In genomic region chr5:135829381-135829780, GRCm38 (mm10) we compare ENCODE assay signal across 19 mouse cellular contexts. TPM values are rescaled to one million over a fixed set of nuclear protein-coding genes. Genes with fewer than 3 reads are reported as not detected.
"Had no signal": no experiment of that assay in that cellular context is flagged by ENCODE, and none has a peak within 500 bp of the region (broad histone marks: within the 10 kb centered on the region; RNA-seq: fewer than 3 reads in every experiment).

No protein-coding gene starts in this region.

- H3K4me2 ChIP-seq: lung, embryonic 14.5 days; midbrain, embryonic 12.5 days; neural tube, embryonic 13.5 days; neural tube, embryonic 15.5 days; stomach, embryonic 15.5 days had no signal

- H3K4me3 ChIP-seq: midbrain, embryonic 10.5 days; midbrain, embryonic 12.5 days; myocyte; neural tube, embryonic 13.5 days; neural tube, embryonic 15.5 days; stomach, embryonic 15.5 days had no signal

- H3K27ac ChIP-seq: midbrain, embryonic 10.5 days; midbrain, embryonic 12.5 days; neural tube, embryonic 13.5 days; neural tube, embryonic 15.5 days; stomach, embryonic 15.5 days; stomach, postnatal 0 days had no signal

- H3K27me3 ChIP-seq: neural tube, embryonic 13.5 days; neural tube, embryonic 15.5 days had no signal

- H3K9ac ChIP-seq: lung, embryonic 14.5 days; midbrain, embryonic 12.5 days; neural tube, embryonic 13.5 days; neural tube, embryonic 15.5 days; stomach, embryonic 15.5 days had no signal

- H3K9me3 ChIP-seq: midbrain, embryonic 10.5 days; midbrain, embryonic 12.5 days; neural tube, embryonic 13.5 days; neural tube, embryonic 15.5 days; stomach, embryonic 15.5 days had no signal

- ATAC-seq: midbrain, embryonic 16.5 days had no signal

- DNase-seq: lung, adult 18-20 months; lung, embryonic 14.5 days; lung, postnatal 10 days; lung, postnatal 4 days; midbrain, embryonic 14.5 days; right cerebral cortex, postnatal 14 days; thymus, adult 2 months; thymus, postnatal 25 days; thymus, postnatal 4 days had no signal

- H3K36me3 ChIP-seq: midbrain, embryonic 10.5 days; neural tube, embryonic 13.5 days; neural tube, embryonic 15.5 days; stomach, embryonic 15.5 days had no signal

- H3K4me1 ChIP-seq: stomach, embryonic 15.5 days had no signal

RNA-seq across cellular contexts. Expression of gene Srrm3, which starts 22.7 kb away (rescaled TPM):
- polyA plus RNA-seq: myocyte had no signal

RNA-seq across cellular contexts. Expression of gene Styxl1, which starts 51.2 kb away (rescaled TPM):
- polyA plus RNA-seq: lung, embryonic 14.5 days; neural tube, embryonic 11.5 days; neural tube, embryonic 13.5 days; spleen, adult 2 months had no signal
